Mouse (Mus musculus) WW6 (cell line): Measurements from ENCODE around the gene Polg.

ENCODE experiments used
- DNase-seq: peaks from one replicate; pipeline ENCODE4 v3.0.0-alpha.2; 2013; ENCODE audit warnings: low read depth, low spot score

Polg gene

DNA sequence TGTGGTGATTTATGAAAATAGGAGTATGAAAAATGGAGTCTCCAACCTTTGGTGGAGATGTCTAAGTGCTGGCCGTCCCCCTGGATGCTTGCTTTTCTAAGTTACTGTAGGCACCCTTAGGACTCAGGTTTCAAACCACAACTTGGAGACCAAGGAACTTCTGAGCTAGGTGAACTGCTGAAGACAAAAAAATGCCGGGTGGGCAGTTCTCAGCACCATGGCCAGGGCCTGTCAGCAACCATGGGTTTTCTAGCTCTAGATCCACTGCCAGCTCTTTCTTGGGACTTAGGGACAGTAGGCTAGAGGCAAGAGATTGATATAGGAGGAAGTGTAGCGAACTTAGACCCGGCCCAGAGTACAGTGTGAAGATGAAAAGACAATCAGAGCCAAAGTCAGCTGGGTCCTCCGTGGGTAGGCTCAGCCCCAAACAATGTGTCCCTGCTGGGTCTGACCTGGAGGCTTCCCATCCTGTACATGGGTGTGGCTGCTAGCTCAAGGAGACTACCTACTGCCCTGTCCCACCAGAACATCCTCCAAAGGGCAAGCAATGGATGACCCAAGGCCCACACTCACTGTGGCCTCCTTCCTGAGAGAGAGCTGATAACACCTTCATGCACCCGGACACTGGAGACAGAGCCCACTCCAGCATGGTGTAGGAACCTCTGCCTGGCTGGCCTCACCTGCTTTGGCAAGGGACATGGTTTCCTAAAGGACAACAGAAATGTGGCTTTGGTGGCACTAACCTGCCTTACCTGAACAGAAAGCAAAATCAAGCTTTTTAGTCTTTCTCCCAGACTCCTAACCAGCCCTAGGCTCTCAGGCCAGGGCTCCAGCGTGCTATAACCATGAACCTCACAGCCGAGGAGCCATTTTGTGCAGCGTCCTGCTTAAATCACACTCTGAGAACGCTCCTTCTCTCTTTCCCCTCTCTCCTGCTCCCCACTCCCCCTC is 36.3 kb upstream of the Polg start:
- no peak for DNase-seq

GRCm38 (mm10) chr7:79501581-79502031 is 35.4 kb upstream of the Polg start:
- no peak for DNase-seq

GRCm38 (mm10) chr7:79500681-79501306 is 34.6 kb upstream of the Polg start:
- DNase-seq = no peak

GRCm38 (mm10) chr7:79499596-79500570 is 33.7 kb upstream of the Polg start:
- no peak for DNase-seq

GRCm38 (mm10) chr7:79498965-79499595 is 32.9 kb upstream of the Polg start:
- no peak for DNase-seq

DNA sequence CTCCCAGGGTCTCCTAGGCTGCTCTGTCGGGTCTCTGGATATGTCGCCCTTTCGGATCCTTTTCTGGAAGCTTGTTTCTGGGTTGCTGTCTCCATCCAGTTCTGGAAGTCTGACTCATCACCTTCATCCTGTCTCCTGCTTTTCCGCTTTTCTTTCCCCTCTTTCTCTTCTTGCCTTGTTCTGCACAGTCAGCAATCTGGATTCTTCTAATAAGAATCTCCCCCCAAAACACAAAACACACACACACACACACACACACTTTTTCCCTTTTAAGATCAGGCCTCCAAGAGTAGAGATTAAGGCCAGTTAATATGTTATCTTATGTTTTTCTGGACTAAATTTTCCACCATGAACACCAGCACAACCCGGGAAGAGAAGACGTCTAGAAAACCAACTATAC is 32.2 kb upstream of the Polg start:
- DNase-seq = no peak

GRCm38 (mm10) chr7:79497701-79498115 is 31.5 kb upstream of the Polg start:
- no peak for DNase-seq

GRCm38 (mm10) chr7:79496816-79497328 is 30.7 kb upstream of the Polg start:
- DNase-seq = no peak

- DNase-seq = no peak
These were observed 30.0 kb upstream of the Polg start for GRCm38 (mm10) chr7:79495988-79496815.

- DNase-seq = no peak
These were observed 27.8 kb upstream of the Polg start for GRCm38 (mm10) chr7:79493915-79494314.

DNA sequence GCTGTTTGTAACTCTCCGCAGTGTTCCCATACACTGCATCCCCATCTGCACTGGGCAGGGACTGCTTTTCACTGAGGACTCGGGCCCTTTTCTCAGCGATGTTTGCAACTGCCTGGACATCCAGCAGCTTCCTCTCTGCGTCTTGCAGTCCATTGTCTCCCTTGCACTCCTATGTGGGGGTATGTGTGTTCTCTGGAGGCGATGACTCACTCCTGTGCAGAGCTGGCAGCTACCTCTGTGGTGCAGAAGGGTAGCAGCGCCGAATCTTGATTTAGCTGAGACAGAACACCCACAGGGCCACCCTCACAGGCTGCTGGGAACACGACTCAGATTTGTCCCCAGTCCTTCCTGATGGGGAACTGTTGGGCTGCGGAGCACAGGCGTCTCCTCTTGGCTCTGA is 20.4 kb upstream of the Polg start:
- no peak for DNase-seq

DNA sequence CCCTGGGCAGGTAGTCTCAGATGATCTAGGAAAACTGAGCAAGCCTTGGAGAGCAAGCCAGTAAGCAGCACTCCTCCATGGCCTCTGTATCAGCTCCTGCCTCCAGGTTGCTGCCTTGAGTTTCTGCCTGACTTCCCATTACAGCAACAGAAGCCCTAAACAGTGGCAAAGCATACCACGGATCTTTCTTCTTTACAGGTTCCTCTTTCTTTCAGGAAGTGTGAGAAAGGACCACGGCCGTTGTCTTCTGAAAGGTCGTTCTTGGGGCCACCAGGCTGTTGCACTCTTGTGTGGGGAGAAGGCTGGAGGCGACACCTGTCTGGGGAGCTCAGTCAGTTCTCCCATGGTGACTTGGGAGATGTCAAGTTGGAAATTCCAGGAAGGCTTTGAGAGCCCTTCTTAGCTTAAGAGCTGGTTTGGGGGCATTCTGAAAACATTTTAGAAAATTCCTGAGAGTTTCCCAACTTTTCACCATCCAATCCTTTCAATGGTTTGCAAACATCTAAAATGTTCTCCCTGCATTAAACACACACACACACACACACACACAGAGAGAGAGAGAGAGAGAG is 8.8 kb upstream of the Polg start:
- no peak for DNase-seq

- DNase-seq = no peak
These were observed 7.5 kb upstream of the Polg start for GRCm38 (mm10) chr7:79473496-79474194.

DNA sequence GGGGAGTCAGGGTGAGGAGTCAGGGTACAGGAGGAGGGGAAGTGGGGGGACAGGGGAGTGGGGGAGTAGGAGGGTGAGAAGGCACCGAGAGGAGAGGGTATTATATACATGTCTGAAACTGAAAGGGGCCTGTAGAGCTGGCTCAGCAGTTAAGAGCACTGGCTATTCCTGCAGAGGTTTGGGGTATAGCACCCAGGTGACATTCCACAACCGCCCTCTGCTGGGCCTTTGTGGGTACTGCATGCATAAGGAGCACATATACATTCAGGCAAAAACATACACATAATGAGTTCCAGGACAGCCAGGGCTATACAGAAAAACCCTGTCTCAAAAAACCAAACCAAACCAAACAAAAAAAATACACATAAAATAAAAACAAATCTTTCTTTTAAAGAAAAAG is 6.6 kb upstream of the Polg start:
- no peak for DNase-seq

DNA sequence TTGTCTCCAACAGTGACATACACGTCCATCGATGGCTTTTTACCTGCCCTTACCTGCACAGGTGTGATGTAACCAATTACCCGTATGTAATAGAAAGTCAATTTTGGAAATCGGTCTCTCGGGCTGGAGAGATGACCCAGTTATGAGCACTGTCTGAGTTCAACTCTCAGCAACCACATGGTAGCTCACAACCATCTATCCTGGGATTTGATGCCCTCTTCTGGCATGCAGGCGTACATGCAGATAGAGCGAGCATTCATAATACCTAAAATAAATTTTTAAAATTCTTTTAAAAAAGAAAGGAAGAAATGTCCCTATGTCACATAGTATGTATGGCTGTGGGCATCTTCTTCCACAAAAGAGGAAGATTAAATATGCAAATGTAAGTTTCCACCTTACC is 5.3 kb upstream of the Polg start:
- DNase-seq = no peak

DNA sequence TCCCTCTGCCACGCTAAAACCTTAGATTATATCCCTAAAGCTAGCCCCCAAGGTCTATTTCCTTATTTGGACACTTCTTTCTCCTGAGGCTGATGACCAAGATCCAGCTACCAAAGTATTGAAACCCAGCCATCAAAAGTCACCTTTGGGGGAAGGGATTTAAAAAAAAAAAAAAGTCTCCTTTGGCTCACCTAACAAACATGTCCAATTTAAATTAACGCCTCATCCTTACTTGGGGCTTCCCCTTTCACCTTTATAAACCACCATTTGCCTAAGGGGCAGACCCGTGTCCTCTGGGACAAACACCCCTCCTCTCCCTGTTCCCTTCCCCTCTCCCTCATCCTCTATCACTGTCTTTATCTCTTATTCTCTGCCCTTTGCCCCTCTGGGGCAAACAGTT is 4.6 kb upstream of the Polg start:
- DNase-seq = no peak

DNA sequence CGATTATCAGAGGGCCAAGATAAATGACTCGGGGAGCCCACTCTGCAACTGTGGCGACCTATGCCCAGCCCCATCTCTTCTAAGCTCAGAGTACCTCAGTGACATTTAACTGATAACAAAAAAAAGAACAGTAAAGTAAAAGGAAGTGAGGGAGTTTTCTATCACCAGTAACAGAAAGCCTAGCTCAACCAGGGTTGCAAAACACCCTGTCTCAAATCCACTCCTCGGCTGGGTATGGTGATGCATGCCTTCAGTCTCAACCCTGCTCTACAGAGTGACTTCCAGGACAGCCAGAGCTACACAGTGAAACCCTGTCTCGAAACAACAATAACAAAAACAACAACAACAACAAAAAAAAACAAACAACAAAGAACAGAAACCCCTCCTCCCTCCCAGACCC is 3.6 kb upstream of the Polg start:
- no peak for DNase-seq

DNA sequence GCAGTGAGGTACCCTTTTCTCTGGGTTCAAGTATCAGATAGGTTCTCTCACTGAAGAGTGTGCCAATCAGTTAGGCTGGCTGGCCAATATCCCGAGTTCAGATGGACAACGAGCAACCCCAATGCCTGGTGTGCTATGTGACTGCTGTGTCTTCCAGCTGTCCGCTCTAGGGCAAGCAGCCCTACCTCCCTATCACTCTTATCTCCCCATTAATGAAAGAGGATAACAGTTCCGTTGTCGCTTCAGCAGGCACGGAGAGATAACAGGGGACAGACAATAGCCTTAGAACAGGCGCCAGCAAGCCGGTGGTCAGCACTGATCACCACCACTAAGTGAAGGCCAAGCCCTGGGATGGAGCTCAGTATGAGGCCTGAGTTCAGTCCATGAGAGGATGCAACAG is 2.8 kb upstream of the Polg start:
- DNase-seq = no peak

DNA sequence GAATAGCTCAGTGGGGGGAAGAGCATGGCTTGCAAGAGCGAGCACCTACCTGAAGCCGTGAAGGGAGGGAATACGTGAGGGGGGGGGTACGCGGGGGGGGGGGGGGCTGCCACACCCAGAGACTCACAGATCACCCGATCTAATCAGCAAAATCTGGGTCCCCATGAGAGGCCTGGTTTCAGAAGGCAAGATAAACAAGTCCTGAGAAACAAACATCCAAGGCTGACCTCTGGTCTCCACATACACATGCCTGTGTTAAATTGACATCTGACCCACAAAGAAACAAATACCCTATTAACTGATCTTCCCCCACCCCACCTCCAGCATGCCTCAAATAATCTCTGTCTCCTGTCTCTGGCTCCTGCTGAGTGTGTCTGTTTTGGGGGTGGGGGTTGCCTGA is 1.8 kb upstream of the Polg start:
- no peak for DNase-seq
